Comparison of ENCODE assay signal across 22 mouse cellular contexts in the genomic region with DNA sequence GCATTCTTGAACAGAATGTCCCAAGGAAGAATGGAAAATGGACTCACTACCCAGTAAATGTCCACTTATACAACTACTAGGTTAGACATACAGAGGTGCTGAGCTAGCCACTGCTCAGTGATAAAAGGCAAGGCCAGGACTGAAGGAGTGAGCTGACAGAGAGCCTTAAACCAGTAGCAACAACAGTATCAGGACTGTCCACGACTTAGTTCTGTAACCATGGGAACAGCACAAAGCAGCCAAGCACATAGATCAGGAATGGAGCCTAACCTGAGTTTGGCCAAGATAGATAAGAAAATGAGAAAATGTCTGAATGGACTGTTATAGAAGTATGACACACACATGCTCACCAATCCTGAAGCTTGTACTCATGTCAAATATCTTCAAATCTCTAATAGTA.
A peak's percentile ranks its signal among the peaks of the same experiment; 100 is the strongest.
DNase-seq lines count a peak whose midpoint lies in the region; ATAC-seq and TF ChIP-seq lines count a peak whose summit lies in the region.
"Had no signal": no experiment of that assay in that cellular context is flagged by ENCODE, and none has a peak within 500 bp of the region (broad histone marks: within the 10 kb centered on the region; RNA-seq: fewer than 3 reads in every experiment).

No protein-coding gene starts in this region.

- no peak for ATAC-seq in midbrain, embryonic 11.5 days (ENCODE audit: low FRiP score)
- no peak for ATAC-seq in midbrain, embryonic 14.5 days (ENCODE audit: low FRiP score, low TSS enrichment)
- ATAC-seq in midbrain, postnatal 0 days (ENCODE audit: low FRiP score): 0 out of 2 replicates have a peak, but pooled peaks have one; percentile 47
- ATAC-seq: activated CD4-positive, CD25-positive, alpha-beta regulatory T cell, adult 4 months; CD4-positive, CD25-positive, alpha-beta regulatory T cell, adult 4 months; forebrain, embryonic 13.5 days had no signal

- TF ChIP-seq CTCF in midbrain, postnatal 0 days (IDR thresholded peaks at IDR 0.05): no peak

- H3K4me3 ChIP-seq in midbrain, embryonic 11.5 days (ENCODE audit: low read depth, low read length): no peak overlapping the region
- H3K4me3 ChIP-seq in midbrain, embryonic 10.5 days: no peak overlapping the region
- H3K4me3 ChIP-seq in midbrain, embryonic 14.5 days (replicated peaks; ENCODE audit: low read depth, low read length): no peak overlapping the region
- H3K4me3 ChIP-seq in midbrain, postnatal 0 days (ENCODE audit: low read depth, low read length): no peak overlapping the region
- H3K4me3 ChIP-seq: forebrain, embryonic 10.5 days; forebrain, embryonic 13.5 days; heart, embryonic 12.5 days; heart, embryonic 15.5 days; hindbrain, embryonic 15.5 days had no signal

- H3K9ac ChIP-seq in midbrain, embryonic 11.5 days (ENCODE audit: low read length): no peak overlapping the region
- no peak overlapping the region for H3K9ac ChIP-seq in midbrain, embryonic 14.5 days (replicated peaks; ENCODE audit: low read length)
- H3K9ac ChIP-seq in midbrain, postnatal 0 days (replicated peaks; ENCODE audit: low read length, poor library complexity, severe bottlenecking): no peak overlapping the region
- H3K9ac ChIP-seq: forebrain, embryonic 13.5 days; heart, embryonic 12.5 days; heart, embryonic 15.5 days; hindbrain, embryonic 15.5 days had no signal

- DNase-seq in midbrain, embryonic 11.5 days (ENCODE audit: low spot score, missing footprints): peak; percentile 35
- DNase-seq in midbrain, embryonic 10.5 days (ENCODE audit: low spot score): no peak
- peak; percentile 11 for DNase-seq in midbrain, embryonic 14.5 days
- no peak for DNase-seq in midbrain, postnatal 0 days (ENCODE audit: low spot score)
- DNase-seq in layer of hippocampus, postnatal 14 days (ENCODE audit: low spot score in 2 of 2): no peak
- no peak for DNase-seq in kidney, adult 8-10 months
- DNase-seq: adrenal gland, adult 8-10 months; adrenal gland, postnatal 25 days; cerebellum, adult 18-20 months; cerebellum, adult 9-10 months; cerebellum, postnatal 14 days; gastrocnemius, postnatal 25 days; heart, adult 18-20 months; heart, postnatal 10 days; heart, postnatal 36 days had no signal

- H3K4me1 ChIP-seq in midbrain, embryonic 11.5 days (ENCODE audit: control insufficient read depth, insufficient read depth, low read length): no peaks in the 10 kb centered on the region
- H3K4me1 ChIP-seq in midbrain, embryonic 10.5 days: no peaks in the 10 kb centered on the region
- no peaks in the 10 kb centered on the region for H3K4me1 ChIP-seq in midbrain, embryonic 14.5 days (ENCODE audit: control insufficient read depth, insufficient read depth, low read length)
- H3K4me1 ChIP-seq in midbrain, postnatal 0 days (ENCODE audit: insufficient read depth, low read length): no peaks in the 10 kb centered on the region
- H3K4me1 ChIP-seq: forebrain, embryonic 10.5 days; forebrain, embryonic 13.5 days; heart, embryonic 12.5 days; heart, embryonic 15.5 days; hindbrain, embryonic 15.5 days had no signal

- no peaks in the 10 kb centered on the region for H3K9me3 ChIP-seq in midbrain, embryonic 11.5 days (ENCODE audit: control insufficient read depth, low read length)
- no peaks in the 10 kb centered on the region for H3K9me3 ChIP-seq in midbrain, embryonic 10.5 days (replicated peaks)
- H3K9me3 ChIP-seq in midbrain, embryonic 14.5 days (ENCODE audit: control insufficient read depth, low read length): no peaks in the 10 kb centered on the region
- H3K9me3 ChIP-seq in midbrain, postnatal 0 days (ENCODE audit: low read length): no peaks in the 10 kb centered on the region
- H3K9me3 ChIP-seq: forebrain, embryonic 10.5 days; forebrain, embryonic 13.5 days; heart, embryonic 15.5 days; hindbrain, embryonic 15.5 days had no signal

- H3K27ac ChIP-seq in midbrain, embryonic 11.5 days (ENCODE audit: low read depth, low read length): no peak overlapping the region
- no peak overlapping the region for H3K27ac ChIP-seq in midbrain, embryonic 10.5 days (replicated peaks)
- H3K27ac ChIP-seq in midbrain, embryonic 14.5 days (replicated peaks; ENCODE audit: low read depth, low read length): no peak overlapping the region
- no peak overlapping the region for H3K27ac ChIP-seq in midbrain, postnatal 0 days (ENCODE audit: low read depth, low read length)
- H3K27ac ChIP-seq: forebrain, embryonic 10.5 days; forebrain, embryonic 13.5 days; heart, embryonic 15.5 days; hindbrain, embryonic 15.5 days had no signal

- no peak overlapping the region for H3K4me2 ChIP-seq in midbrain, embryonic 11.5 days
- no peak overlapping the region for H3K4me2 ChIP-seq in midbrain, embryonic 14.5 days (ENCODE audit: low read length)
- H3K4me2 ChIP-seq in midbrain, postnatal 0 days (ENCODE audit: low read depth, low read length, poor library complexity, severe bottlenecking): no peak overlapping the region
- H3K4me2 ChIP-seq: forebrain, embryonic 13.5 days; heart, embryonic 12.5 days; heart, embryonic 15.5 days; hindbrain, embryonic 15.5 days had no signal

- no peaks in the 10 kb centered on the region for H3K36me3 ChIP-seq in midbrain, embryonic 11.5 days (ENCODE audit: control insufficient read depth, insufficient read depth, low read length)
- no peaks in the 10 kb centered on the region for H3K36me3 ChIP-seq in midbrain, embryonic 10.5 days
- no peaks in the 10 kb centered on the region for H3K36me3 ChIP-seq in midbrain, embryonic 14.5 days (ENCODE audit: control insufficient read depth, insufficient read depth, low read length)
- H3K36me3 ChIP-seq in midbrain, postnatal 0 days (ENCODE audit: insufficient read depth, low read length): no peaks in the 10 kb centered on the region
- H3K36me3 ChIP-seq: forebrain, embryonic 10.5 days; heart, embryonic 12.5 days; heart, embryonic 15.5 days; hindbrain, embryonic 15.5 days had no signal

- 38% methylated on average over 1 of the region's 1 CpGs for WGBS in midbrain, embryonic 11.5 days
- 32% methylated on average over 1 of the region's 1 CpGs for WGBS in midbrain, embryonic 10.5 days
- WGBS in midbrain, embryonic 14.5 days: 16% methylated on average over 1 of the region's 1 CpGs
- 13% methylated on average over 1 of the region's 1 CpGs for WGBS in midbrain, postnatal 0 days

- no peaks in the 10 kb centered on the region for H3K27me3 ChIP-seq in midbrain, embryonic 11.5 days (ENCODE audit: control insufficient read depth, insufficient read depth, low read length)
- H3K27me3 ChIP-seq in midbrain, embryonic 10.5 days (ENCODE audit: low read depth, poor library complexity, severe bottlenecking): no peaks in the 10 kb centered on the region
- H3K27me3 ChIP-seq in midbrain, embryonic 14.5 days (ENCODE audit: control insufficient read depth, insufficient read depth, low read length): no peaks in the 10 kb centered on the region
- H3K27me3 ChIP-seq in midbrain, postnatal 0 days (ENCODE audit: insufficient read depth, low read length): no peaks in the 10 kb centered on the region
- H3K27me3 ChIP-seq: forebrain, embryonic 13.5 days; heart, embryonic 12.5 days; heart, embryonic 15.5 days; hindbrain, embryonic 15.5 days had no signal

Comparison
In these comparisons a context has a peak if more than half of its experiments do, and no peak if none do; other contexts are left out.
1. DNase-seq: peak in midbrain, embryonic 11.5 days (single experiment) and midbrain, embryonic 14.5 days (single experiment); none in midbrain, embryonic 10.5 days (single experiment), midbrain, postnatal 0 days (single experiment), layer of hippocampus, postnatal 14 days (0 of 2) and kidney, adult 8-10 months (0 of 2).